Mouse (Mus musculus): ENCODE results near the gene Irf6.

Irf6 gene

DNA sequence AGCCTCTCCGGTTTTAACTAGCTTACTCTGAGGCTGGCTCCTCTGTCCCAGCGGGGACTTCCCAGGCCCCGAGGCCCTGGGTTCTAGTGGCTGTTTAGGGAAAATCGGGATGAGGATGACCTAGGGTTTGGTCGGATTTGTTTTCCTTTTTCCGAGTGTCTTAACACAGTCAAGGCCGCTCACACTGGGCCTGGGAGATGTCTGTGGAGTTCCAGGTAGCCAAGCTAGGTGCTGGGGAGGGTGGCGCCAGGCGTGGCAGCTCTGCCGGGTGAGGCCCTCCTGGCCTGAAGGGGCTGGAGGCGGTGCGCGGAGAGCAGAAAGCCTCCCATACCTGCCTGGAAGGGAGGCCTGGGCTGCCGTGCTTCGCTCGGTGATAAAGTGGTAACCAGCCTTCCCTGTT lies 650 bp downstream of the Irf6 start:
- intact Hi-C loops (cut with DNase I) = no loop called here

- intact Hi-C loops (cut with DNase I) = no loop called here
Observed at GRCm38 (mm10) chr1:193156316-193157110, 3.6 kb downstream of the Irf6 start.

DNA sequence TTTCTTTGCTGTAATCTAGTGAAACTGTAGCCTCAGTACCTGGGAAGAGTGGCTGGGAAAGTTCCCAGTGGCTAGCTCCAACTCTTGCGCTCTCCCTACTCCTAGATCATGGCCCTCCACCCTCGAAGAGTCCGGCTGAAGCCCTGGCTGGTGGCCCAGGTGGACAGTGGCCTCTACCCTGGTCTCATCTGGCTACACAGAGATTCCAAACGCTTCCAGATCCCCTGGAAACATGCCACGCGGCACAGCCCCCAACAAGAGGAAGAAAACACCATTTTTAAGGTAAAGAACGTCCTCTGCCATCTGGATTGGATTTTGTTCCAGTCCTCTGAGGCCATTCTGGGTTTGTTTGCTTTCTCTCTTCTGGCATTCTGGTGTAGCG lies 4.2 kb downstream of the Irf6 start:
- intact Hi-C loops (cut with DNase I) = no loop called here

- intact Hi-C loops (cut with DNase I) = no loop called here
Observed at GRCm38 (mm10) chr1:193159163-193159562, 6.3 kb downstream of the Irf6 start.

GRCm38 (mm10) chr1:193159613-193160012 lies 6.7 kb downstream of the Irf6 start:
- intact Hi-C loops (cut with DNase I) = no loop called here

DNA sequence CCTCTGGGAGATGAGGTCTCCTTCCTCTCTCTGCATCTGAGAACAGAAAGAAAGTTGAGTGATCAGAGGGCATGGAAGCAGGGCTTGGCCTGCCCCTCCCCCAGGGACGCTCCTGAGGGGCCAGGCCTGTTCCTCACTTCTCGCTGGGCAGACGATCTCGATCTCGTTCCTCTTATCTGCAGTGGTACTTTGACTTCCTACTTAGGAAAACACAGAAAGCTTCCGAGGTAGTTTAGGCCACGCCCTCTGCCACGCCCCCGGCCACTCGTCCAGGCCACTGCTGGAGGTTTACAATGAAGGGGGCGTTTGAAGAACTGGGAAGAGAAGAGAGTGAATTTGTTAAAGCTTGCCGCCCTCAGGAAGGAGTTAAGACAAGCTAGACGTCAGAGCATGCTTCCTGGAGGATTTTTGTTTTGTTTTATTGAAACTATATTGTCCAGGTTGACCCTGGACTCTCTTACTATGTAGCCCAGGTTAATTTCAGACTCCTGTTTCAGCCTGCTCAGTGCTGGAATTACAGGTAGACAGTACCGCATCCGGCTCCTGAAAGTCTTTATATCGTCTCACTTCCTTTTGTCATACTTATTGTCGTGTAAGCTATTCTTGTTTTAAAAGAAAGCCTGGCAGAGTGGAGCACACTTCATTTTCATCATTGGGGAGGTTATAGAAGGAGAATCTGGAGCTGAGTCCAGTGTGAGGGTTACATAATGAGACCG lies 7.6 kb downstream of the Irf6 start:
- intact Hi-C loops (cut with DNase I) = no loop called here

DNA sequence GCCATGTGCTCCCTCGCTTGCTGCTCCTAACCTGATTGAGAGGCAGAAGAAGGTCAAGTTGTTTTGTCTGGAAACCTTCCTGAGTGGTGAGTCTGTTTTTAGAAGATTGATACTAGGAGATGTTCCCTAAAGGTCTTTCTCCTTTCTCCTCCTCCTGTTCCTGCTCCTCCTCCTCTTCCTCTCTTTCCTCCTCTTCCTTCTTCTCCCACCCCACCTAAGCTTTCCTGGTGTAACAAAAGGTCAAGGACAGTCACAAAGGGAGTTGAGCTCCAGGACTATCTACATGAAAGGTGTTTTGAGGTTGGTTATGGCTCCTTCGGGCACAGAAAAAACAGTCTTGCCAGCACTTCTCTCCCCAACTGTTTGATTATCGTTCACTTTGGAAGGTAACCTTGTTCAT lies 14.8 kb downstream of the Irf6 start, which contains the start of gene A130010J15Rik:
A130010J15Rik (plus strand) TSS at position 301 of the 400 bp plus-strand sequence.
- intact Hi-C loops (cut with DNase I) = no loop called here

DNA sequence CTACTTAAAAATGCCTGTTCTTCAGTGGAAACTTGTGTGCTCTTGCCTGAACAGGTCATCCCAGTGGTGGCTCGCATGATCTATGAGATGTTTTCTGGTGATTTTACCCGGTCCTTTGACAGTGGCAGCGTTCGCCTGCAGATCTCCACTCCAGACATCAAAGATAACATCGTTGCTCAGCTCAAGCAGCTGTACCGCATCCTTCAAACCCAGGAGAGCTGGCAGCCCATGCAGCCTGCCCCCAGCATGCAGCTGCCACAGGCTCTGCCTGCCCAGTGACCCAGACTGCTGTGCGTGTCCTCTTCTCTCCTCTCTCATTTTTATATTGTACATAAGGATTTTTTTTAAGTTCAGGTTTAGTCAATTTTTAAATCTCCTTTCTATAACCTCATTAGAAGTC lies 16.3 kb downstream of the Irf6 start:
- intact Hi-C loops (cut with DNase I) = no loop called here

GRCm38 (mm10) chr1:193169856-193170255 lies 16.9 kb downstream of the Irf6 start:
- intact Hi-C loops (cut with DNase I) = loop anchor here (5.0 kb wide), 1 partner anchor 38 kb away; the partner anchor contains the start of gene Diexf

DNA sequence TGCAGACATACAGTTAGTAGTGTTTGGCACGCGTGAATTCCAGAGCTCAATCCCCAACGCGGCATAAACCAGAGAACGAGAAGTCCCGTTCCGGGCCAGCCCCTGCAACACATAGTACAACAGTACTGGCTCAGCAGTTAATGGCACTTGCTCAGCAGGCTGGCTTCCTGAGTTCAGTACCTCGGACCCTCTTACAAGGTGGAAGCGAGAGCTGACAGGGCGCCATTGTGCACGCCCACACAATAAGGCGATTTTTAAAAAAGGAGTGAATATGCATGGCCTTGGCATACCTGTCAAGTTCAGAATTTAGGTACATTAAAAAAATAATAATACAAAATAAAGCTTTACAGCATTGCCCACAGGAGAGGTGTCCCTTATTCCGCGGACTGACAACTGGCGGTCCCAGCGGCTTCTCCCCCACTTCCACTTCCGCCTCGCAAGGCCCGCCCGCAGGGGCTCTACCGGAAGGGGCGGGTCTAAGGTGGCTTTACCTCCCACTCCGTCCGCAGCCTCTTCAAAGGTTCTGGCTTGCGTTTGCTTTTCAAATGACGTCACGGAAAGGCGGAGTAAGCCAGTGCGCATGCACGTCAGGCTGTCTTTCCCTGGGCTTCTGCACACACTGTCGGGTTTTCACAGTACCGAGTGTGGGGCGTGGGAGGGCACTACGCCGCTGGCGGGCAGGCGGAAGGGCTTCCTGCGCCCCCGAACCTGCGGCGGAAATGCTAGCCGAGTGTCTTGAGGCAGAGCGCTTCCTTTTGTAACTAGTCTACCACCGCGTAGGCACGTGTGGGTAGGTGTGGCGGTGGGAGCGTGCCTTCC lies 20.3 kb downstream of the Irf6 start:
- intact Hi-C loops (cut with DNase I) = loop anchor here (5.0 kb wide), 1 partner anchor 41 kb away; the partner anchor contains the start of gene Diexf

- intact Hi-C loops (cut with DNase I) = loop anchor here (5.0 kb wide), 1 partner anchor 41 kb away; the partner anchor contains the start of gene Diexf
Observed at GRCm38 (mm10) chr1:193173810-193174129, 20.9 kb downstream of the Irf6 start.

DNA sequence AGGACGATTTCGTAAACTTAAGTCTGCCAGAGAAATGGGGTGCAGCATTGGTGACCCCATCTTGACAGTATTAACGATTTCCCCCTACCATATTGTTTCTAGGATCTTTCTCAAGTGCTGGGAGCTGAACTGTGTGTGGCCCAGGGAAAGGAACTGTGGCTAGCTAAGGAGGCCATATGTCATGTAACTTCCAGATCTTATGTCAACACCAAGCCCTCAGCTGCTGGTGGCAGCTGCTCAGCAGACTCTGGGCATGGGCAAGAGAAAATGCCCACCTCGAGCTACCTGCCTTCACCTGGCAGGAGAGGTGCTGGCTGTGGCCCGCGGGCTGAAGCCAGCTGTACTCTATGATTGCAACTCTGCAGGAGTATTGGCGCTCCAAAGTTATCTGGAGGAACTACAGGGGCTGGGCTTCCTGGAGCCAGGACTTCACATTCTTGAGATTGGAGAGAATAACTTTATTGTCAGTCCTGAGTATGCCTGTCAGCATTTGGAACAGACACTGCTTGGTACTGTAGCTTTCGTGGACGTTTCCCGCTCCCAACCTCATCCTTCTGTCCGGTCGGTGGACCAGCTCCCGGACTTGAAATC lies 21.3 kb downstream of the Irf6 start:
- intact Hi-C loops (cut with DNase I) = loop anchor here (5.0 kb wide), 1 partner anchor 42 kb away; the partner anchor contains the start of gene Diexf

DNA sequence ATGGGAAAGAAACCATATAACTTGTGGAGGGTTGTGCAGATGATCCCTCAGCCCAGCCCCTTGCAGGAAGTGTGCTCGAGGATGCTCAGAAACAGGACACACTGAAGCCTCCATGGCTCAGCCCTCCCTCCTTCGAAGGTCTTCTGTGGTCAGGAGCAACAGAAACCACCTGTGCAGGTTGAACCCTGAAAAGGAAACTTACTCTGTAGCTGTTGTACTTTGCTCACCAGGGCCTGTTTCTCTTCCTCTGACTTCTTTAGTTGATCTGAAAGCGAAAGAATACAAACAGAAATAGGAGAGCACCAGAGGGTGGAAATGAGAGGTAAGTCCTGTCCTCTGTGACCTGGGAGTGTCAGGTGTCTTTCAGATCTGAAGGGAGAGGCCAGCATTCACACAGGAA lies 28.2 kb downstream of the Irf6 start:
- intact Hi-C loops (cut with DNase I) = no loop called here

- intact Hi-C loops (cut with DNase I) = no loop called here
Observed at GRCm38 (mm10) chr1:193188257-193188656, 35.3 kb downstream of the Irf6 start.

DNA sequence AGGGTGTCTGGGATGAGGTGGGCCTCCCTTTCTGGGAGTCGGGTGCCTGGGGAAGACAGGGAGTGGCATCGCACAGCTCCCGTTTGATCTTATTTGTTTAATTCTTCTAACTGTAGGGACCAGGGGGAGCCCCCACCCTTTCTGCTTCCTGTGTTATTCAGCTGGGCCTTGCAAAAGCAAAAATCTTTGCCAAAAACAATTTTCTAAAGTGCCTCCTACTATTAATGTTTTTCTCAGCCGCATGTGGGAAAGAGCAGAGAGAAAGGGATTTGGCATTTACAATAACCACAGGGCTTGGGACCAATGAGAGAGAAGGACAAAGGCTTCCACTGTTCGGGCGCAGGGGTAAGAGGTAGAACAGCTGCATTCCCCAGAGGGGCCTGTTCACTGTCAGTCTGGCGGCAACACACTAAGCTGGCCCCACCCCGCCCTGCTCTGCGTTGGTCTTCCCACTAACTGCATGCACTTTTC lies 36.3 kb downstream of the Irf6 start:
- intact Hi-C loops (cut with DNase I) = no loop called here

- intact Hi-C loops (cut with DNase I) = no loop called here
Observed at GRCm38 (mm10) chr1:193189771-193190170, 36.9 kb downstream of the Irf6 start.

DNA sequence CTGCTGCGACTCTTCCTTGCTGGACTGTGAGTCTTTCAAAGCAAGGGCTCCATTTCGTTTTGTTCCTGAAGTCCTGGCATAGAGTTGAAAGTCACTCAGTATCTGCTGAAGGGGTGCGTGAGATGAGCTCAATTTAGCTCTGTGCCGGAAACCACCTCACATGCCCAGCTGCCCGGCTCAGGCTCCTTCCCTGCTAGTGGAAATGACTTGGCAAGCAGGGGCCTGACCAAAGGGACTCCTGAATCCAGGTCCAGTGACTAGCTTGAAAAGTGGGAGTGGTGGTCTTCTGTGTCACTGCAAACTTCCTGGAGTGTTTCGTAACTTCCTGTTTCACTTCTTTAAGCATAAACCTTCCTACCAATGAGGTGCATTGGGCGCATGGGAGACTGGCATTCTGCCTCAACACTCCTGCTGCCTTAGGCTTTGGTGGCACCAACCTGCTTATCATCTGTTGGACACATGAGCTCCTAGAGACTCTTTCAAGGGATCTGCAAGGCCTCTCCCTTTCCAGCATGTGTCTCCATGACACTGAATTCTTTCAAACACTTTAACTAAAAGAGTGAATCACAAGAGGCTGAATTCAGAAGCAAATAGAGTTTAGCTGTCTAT lies 38.9 kb downstream of the Irf6 start:
- intact Hi-C loops (cut with DNase I) = no loop called here

DNA sequence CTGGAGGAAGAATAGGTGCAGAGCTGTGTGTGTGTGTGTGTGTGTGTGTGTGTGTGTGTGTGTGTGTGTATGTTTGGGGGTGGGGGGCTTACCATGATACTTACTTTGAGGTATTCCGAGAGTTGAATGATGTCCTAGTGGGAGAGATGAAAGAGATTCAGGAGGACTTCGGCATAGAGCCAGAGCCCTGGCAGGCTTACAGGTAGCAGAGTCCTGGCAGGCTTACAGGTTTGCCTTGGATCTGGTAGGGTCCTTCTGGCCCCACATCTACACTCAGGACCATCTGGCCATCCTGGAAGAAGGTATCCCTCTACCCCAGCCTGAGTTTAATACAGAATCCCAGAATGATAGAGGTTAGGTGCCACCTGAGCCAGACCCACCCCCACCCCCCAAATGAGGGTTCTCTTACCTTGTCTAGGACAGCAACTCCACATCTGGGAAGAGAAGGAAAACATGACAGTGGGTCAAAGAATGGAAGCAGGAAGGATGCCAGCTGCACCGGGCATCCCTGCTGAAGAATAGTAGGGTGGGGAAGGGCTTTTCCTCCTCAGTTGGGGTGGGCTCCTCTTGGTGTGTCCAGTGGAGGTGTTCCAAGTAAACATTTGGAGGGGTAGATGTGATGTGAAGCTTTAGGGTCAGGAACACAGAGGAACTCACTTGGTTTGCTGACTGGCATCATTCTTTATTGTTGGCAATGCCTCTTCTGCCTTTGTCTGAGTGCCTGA lies 41.7 kb downstream of the Irf6 start:
- intact Hi-C loops (cut with DNase I) = no loop called here

DNA sequence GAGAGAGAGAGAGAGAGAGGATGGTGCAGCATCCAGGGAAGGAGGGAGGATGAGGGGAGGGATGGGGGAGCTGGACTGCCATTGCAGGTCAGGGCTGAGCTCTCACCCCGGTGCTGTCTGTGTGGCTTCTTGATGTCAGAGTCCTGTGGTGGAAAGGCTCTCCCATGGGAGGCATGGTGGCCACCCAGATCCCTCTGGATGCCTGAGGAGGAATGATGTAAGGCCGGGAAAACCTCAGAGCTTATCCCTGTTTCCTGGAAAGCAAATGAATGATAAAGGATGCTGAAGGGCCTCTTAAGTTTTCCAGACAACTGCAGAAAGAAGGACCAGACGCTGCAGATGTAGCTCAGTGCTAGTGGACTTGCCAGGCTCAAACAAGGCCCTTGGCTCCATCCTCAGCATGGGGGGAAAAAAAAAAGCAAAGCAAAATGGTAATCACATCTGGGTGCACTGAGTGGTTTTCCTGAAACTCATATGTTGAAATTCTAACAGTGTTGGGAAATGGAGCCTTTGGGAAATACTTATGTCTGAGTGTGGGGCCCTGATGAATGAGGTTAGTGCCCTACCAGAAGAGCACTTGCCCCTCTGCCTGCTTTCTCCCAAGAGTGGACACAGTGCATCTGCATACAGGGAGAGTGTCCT lies 42.4 kb downstream of the Irf6 start:
- intact Hi-C loops (cut with DNase I) = no loop called here

Measured in adrenal gland (tissue).